Mouse (Mus musculus) lung, embryonic 14.5 days (tissue): ENCODE results near the gene Plrg1. TPM values are rescaled to one million over a fixed set of nuclear protein-coding genes. Genes with fewer than 3 reads are reported as not detected.

Source experiments
- ATAC-seq: fragments of 200-750 bp; cut with Nextera tagmentation; 2 replicates; pipeline ENCODE4 v1.8.0; 2017; ENCODE audit warnings: mild to moderate bottlenecking, moderate TSS enrichment, moderate library complexity; ENCODE audit not compliant: insufficient read depth
- DNase-seq: peaks from one replicate; pipeline ENCODE4 v3.0.0-alpha.2; 2015
- H3K27ac ChIP-seq: fragments of 300-500 bp; sonication (generic); 2 replicates; pipeline ENCODE4 v1.5.1; 2014; ENCODE audit warnings: low read depth, mild to moderate bottlenecking, moderate library complexity
- H3K27me3 ChIP-seq: fragments of 300-500 bp; sonication (generic); 2 replicates; pipeline ENCODE4 v1.6.1; 2014; ENCODE audit warnings: low read length, control low read depth; ENCODE audit not compliant: insufficient read depth
- H3K36me3 ChIP-seq: fragments of 300-500 bp; sonication (generic); 2 replicates; pipeline ENCODE4 v1.6.1; 2014; ENCODE audit warnings: control low read depth; ENCODE audit not compliant: insufficient read depth
- H3K4me1 ChIP-seq: fragments of 300-500 bp; sonication (generic); 2 replicates; pipeline ENCODE4 v1.6.1; 2014; ENCODE audit warnings: antibody characterized with exemption, control low read depth; ENCODE audit not compliant: insufficient read depth
- H3K4me2 ChIP-seq: fragments of 300-500 bp; sonication (generic); 2 replicates; pipeline ENCODE4 v1.6.1; 2014; ENCODE audit warnings: mild to moderate bottlenecking
- H3K4me3 ChIP-seq: fragments of 300-500 bp; sonication (generic); 2 replicates; pipeline ENCODE4 v1.5.1; 2014; ENCODE audit warnings: low read depth, low read length
- H3K9ac ChIP-seq: fragments of 300-500 bp; sonication (generic); 2 replicates; pipeline ENCODE4 v1.6.1; 2014
- H3K9me3 ChIP-seq: fragments of 300-500 bp; sonication (generic); 2 replicates; pipeline ENCODE4 v1.6.1; 2016; ENCODE audit warnings: low read depth, low read length, control low read depth
- CTCF ChIP-seq: IDR thresholded peaks from 2 replicates; pipeline ENCODE4 v1.5.1; 2016; ENCODE audit warnings: antibody characterized with exemption, low read depth
- WGBS: fragments of 180-500 bp; shearing (Covaris S2); extraction: QIAGEN DNeasy Blood & Tissue Kit; methylation state at CpG from one replicate; pipeline ENCODE4 v1.1.7; 2014; 5-methylcytosine and 5-hydroxymethylcytosine counted together
- polyA plus RNA-seq: library from polyadenylated mRNA; unstranded; fragments of >200 nt; fragmentation: Nextera tagmentation; extraction: Ambion mirVana; gene quantifications from 2 replicates; pipeline ENCODE4 v1.2.1, GENCODE M21; 2014

Plrg1 gene
- polyA plus RNA-seq, 1 experiment from 2014 or later, result 114 TPM

GRCm38 (mm10) chr3:83076563-83076962 lies 21.2 kb downstream of the Plrg1 start:
- DNase-seq (peak; percentile 67), ATAC-seq (peak; percentile 13; the same call in 1 of the 2 replicates)
- no peak overlapping the region for H3K4me3 ChIP-seq
- H3K36me3 ChIP-seq, result peaks cover 13% of the 10 kb centered on the region
- H3K9me3 ChIP-seq, result no peaks in the 10 kb centered on the region
- WGBS, result 31% methylated on average over 2 of the region's 3 CpGs
- no peak overlapping the region for H3K9ac ChIP-seq
- no peaks in the 10 kb centered on the region for H3K27me3 ChIP-seq
- H3K4me2 ChIP-seq, result no peak overlapping the region
- peaks cover 2% of the 10 kb centered on the region; the same call in 1 of the 2 replicates for H3K4me1 ChIP-seq
- no peak overlapping the region for H3K27ac ChIP-seq
- TF ChIP-seq CTCF, result no peak

GRCm38 (mm10) chr3:83080567-83081055 lies 25.3 kb downstream of the Plrg1 start:
- Histone ChIP-seq H3K27ac (0 out of 2 replicates have a peak overlapping the region, but pooled peaks have one; percentile 18), H3K4me2 (peak overlapping the region; percentile 67), H3K27me3 (no peaks in the 10 kb centered on the region), H3K4me1 (peaks cover 2% of the 10 kb centered on the region; the same call in 1 of the 2 replicates), H3K36me3 (no peaks in the 10 kb centered on the region), H3K9ac (no peak overlapping the region), H3K9me3 (no peaks in the 10 kb centered on the region), H3K4me3 (peak overlapping the region; percentile 31)
- WGBS, result 1% methylated on average over 11 of the region's 11 CpGs
- TF ChIP-seq CTCF, result peak; percentile 97
- DNase-seq (peak; percentile 86), ATAC-seq (peak; percentile 92)

- Histone ChIP-seq H3K4me2 (no peak overlapping the region), H3K27ac (no peak overlapping the region), H3K4me1 (no peaks in the 10 kb centered on the region), H3K9ac (no peak overlapping the region), H3K9me3 (no peaks in the 10 kb centered on the region), H3K27me3 (0 out of 2 replicates have a peak, but pooled peaks cover 3% of the 10 kb centered on the region), H3K36me3 (no peaks in the 10 kb centered on the region), H3K4me3 (no peak overlapping the region)
- ATAC-seq (no peak), DNase-seq (no peak)
- WGBS, result 70% methylated on average over 6 of the region's 6 CpGs
- no peak for TF ChIP-seq CTCF
Measured at GRCm38 (mm10) chr3:83097586-83097985, 42.3 kb downstream of the Plrg1 start.

GRCm38 (mm10) chr3:83098546-83099034 lies 43.3 kb downstream of the Plrg1 start:
- Histone ChIP-seq H3K36me3 (no peaks in the 10 kb centered on the region), H3K4me2 (peak overlapping the region; percentile 53), H3K27ac (no peak overlapping the region), H3K4me3 (peak overlapping the region; percentile 13), H3K9ac (0 out of 2 replicates have a peak overlapping the region, but pooled peaks have one; percentile 1), H3K9me3 (no peaks in the 10 kb centered on the region), H3K27me3 (0 out of 2 replicates have a peak, but pooled peaks cover 3% of the 10 kb centered on the region), H3K4me1 (no peaks in the 10 kb centered on the region)
- 9% methylated on average over 14 of the region's 14 CpGs for WGBS
- no peak for TF ChIP-seq CTCF
- ATAC-seq, result peak; percentile 54; the same call in 1 of the 2 replicates
- peak; percentile 59 for DNase-seq

- Histone ChIP-seq H3K4me3 (peak overlapping the region; percentile 13; the same call in 1 of the 2 replicates), H3K9ac (no peak overlapping the region), H3K36me3 (no peaks in the 10 kb centered on the region), H3K4me2 (peak overlapping the region; percentile 53), H3K27me3 (0 out of 2 replicates have a peak, but pooled peaks cover 3% of the 10 kb centered on the region), H3K9me3 (no peaks in the 10 kb centered on the region), H3K27ac (no peak overlapping the region), H3K4me1 (no peaks in the 10 kb centered on the region)
- DNase-seq (no peak), ATAC-seq (no peak)
- no peak for TF ChIP-seq CTCF
- WGBS, result 70% methylated on average over 1 of the region's 1 CpGs
Measured at GRCm38 (mm10) chr3:83099139-83099538, 43.8 kb downstream of the Plrg1 start.

- no peak overlapping the region for H3K27ac ChIP-seq
- no peak overlapping the region for H3K4me2 ChIP-seq
- 68% methylated on average over 6 of the region's 6 CpGs for WGBS
- ATAC-seq, result no peak
- no peaks in the 10 kb centered on the region for H3K9me3 ChIP-seq
- 0 out of 2 replicates have a peak, but pooled peaks cover 3% of the 10 kb centered on the region for H3K27me3 ChIP-seq
- TF ChIP-seq CTCF, result no peak
- H3K9ac ChIP-seq, result no peak overlapping the region
- no peak for DNase-seq
- no peaks in the 10 kb centered on the region for H3K36me3 ChIP-seq
- H3K4me1 ChIP-seq, result no peaks in the 10 kb centered on the region
- no peak overlapping the region for H3K4me3 ChIP-seq
Measured at GRCm38 (mm10) chr3:83099651-83100050, 44.3 kb downstream of the Plrg1 start.

GRCm38 (mm10) chr3:83102286-83102685 lies 47.0 kb downstream of the Plrg1 start:
- no peaks in the 10 kb centered on the region for H3K4me1 ChIP-seq
- DNase-seq (no peak), ATAC-seq (no peak)
- no peak for TF ChIP-seq CTCF
- no peaks in the 10 kb centered on the region for H3K36me3 ChIP-seq
- 0 out of 2 replicates have a peak, but pooled peaks cover under 1% of the 10 kb centered on the region for H3K27me3 ChIP-seq
- H3K4me3 ChIP-seq, result no peak overlapping the region
- WGBS, result 84% methylated on average over 6 of the region's 6 CpGs
- no peak overlapping the region for H3K9ac ChIP-seq
- H3K27ac ChIP-seq, result no peak overlapping the region
- H3K9me3 ChIP-seq, result no peaks in the 10 kb centered on the region
- no peak overlapping the region for H3K4me2 ChIP-seq
